10 mouse cellular contexts compared by ENCODE assay signal in genomic region chr11:32027474-32028342, GRCm38 (mm10). TPM values are rescaled to one million over a fixed set of nuclear protein-coding genes. Genes with fewer than 3 reads are reported as not detected.
DNase-seq lines count a peak whose midpoint lies in the region; ATAC-seq and TF ChIP-seq lines count a peak whose summit lies in the region.
"Had no signal": no experiment of that assay in that cellular context is flagged by ENCODE, and none has a peak within 500 bp of the region (broad histone marks: within the 10 kb centered on the region; RNA-seq: fewer than 3 reads in every experiment).

No protein-coding gene starts in this region.

- ATAC-seq in neural tube, embryonic 11.5 days (ENCODE audit: insufficient read depth, low FRiP score, low TSS enrichment) = peak; percentile 81
- ATAC-seq in midbrain, embryonic 12.5 days (ENCODE audit: low FRiP score, low read depth) = peak; percentile 89
- no peak for ATAC-seq in lung, postnatal 0 days

- H3K4me2 ChIP-seq in neural tube, embryonic 11.5 days (ENCODE audit: low read depth) = no peak overlapping the region
- peak overlapping the region; percentile 16; the same call in 1 of the 2 replicates for H3K4me2 ChIP-seq in midbrain, embryonic 12.5 days (replicated peaks)
- no peak overlapping the region for H3K4me2 ChIP-seq in lung, postnatal 0 days (replicated peaks; ENCODE audit: low read depth, low read length)

- H3K27me3 ChIP-seq in neural tube, embryonic 11.5 days (ENCODE audit: control insufficient read depth, insufficient read depth, low read length) = no peaks in the 10 kb centered on the region
- H3K27me3 ChIP-seq in midbrain, embryonic 12.5 days = no peaks in the 10 kb centered on the region
- no peaks in the 10 kb centered on the region for H3K27me3 ChIP-seq in lung, postnatal 0 days (replicated peaks; ENCODE audit: insufficient read depth, low read length)

- H3K9me3 ChIP-seq in neural tube, embryonic 11.5 days (ENCODE audit: control insufficient read depth, low read length) = no peaks in the 10 kb centered on the region
- H3K9me3 ChIP-seq in midbrain, embryonic 12.5 days = no peaks in the 10 kb centered on the region
- no peaks in the 10 kb centered on the region for H3K9me3 ChIP-seq in lung, postnatal 0 days (ENCODE audit: low read length)

- peaks cover 6% of the 10 kb centered on the region; the same call in 1 of the 2 replicates for H3K4me1 ChIP-seq in neural tube, embryonic 11.5 days (ENCODE audit: control insufficient read depth, insufficient read depth, low read length)
- peaks cover 60% of the 10 kb centered on the region for H3K4me1 ChIP-seq in midbrain, embryonic 12.5 days
- H3K4me1 ChIP-seq in lung, postnatal 0 days (ENCODE audit: insufficient read depth, low read depth, low read length) = no peaks in the 10 kb centered on the region

- H3K36me3 ChIP-seq in neural tube, embryonic 11.5 days (ENCODE audit: control insufficient read depth, insufficient read depth, low read length) = no peaks in the 10 kb centered on the region
- 0 out of 2 replicates have a peak, but pooled peaks cover 11% of the 10 kb centered on the region for H3K36me3 ChIP-seq in midbrain, embryonic 12.5 days
- H3K36me3 ChIP-seq in lung, postnatal 0 days (ENCODE audit: insufficient read depth, low read length) = no peaks in the 10 kb centered on the region

- 57% methylated on average over 7 of the region's 7 CpGs for WGBS in neural tube, embryonic 11.5 days
- WGBS in midbrain, embryonic 12.5 days = 44% methylated on average over 7 of the region's 7 CpGs
- WGBS in lung, postnatal 0 days = 59% methylated on average over 7 of the region's 7 CpGs

- no peak for TF ChIP-seq CTCF in lung, postnatal 0 days (IDR thresholded peaks at IDR 0.05)

- DNase-seq in neural tube, embryonic 11.5 days (ENCODE audit: low spot score) = peak; percentile 50
- DNase-seq in neural tube, embryonic 10.5 days (ENCODE audit: extremely low spot score, low spot score) = no peak
- peak; percentile 40 to 70 for DNase-seq in frontal cortex, postnatal 10 days (ENCODE audit: low spot score in 2 of 2)
- DNase-seq in gastrocnemius, postnatal 25 days = no peak
- no peak for DNase-seq in spleen, adult 18-20 months
- DNase-seq in lung, postnatal 0 days (ENCODE audit: low spot score) = no peak
- DNase-seq in cerebellum, adult 11-12 months = no peak
- DNase-seq: lung, postnatal 4 days; thymus, postnatal 14 days had no signal

- no peak for TF ChIP-seq EP300 in lung, postnatal 0 days (IDR thresholded peaks at IDR 0.05)

- no peak overlapping the region for H3K27ac ChIP-seq in neural tube, embryonic 11.5 days (ENCODE audit: low read depth, low read length)
- peak overlapping the region; percentile 78 for H3K27ac ChIP-seq in midbrain, embryonic 12.5 days (replicated peaks)
- H3K27ac ChIP-seq in lung, postnatal 0 days (ENCODE audit: low read length) = no peak overlapping the region

- no peak overlapping the region for H3K4me3 ChIP-seq in neural tube, embryonic 11.5 days (ENCODE audit: low read depth, low read length)
- no peak overlapping the region for H3K4me3 ChIP-seq in midbrain, embryonic 12.5 days
- H3K4me3 ChIP-seq in lung, postnatal 0 days (ENCODE audit: low read depth, low read length) = no peak overlapping the region

- H3K9ac ChIP-seq in neural tube, embryonic 11.5 days (ENCODE audit: low read length) = no peak overlapping the region
- no peak overlapping the region for H3K9ac ChIP-seq in midbrain, embryonic 12.5 days (replicated peaks)
- H3K9ac ChIP-seq in lung, postnatal 0 days (replicated peaks; ENCODE audit: low read depth) = no peak overlapping the region

RNA-seq across cellular contexts. Expression of gene Nsg2, which starts 27.4 kb away (rescaled TPM):
- polyA plus RNA-seq in neural tube, embryonic 11.5 days (2014; fragmentation: Nextera tagmentation; extraction: Ambion mirVana) = 35.2 and 39.2 TPM in 2 replicates
- polyA plus RNA-seq in midbrain, embryonic 12.5 days (2016; fragmentation: Nextera tagmentation; extraction: Ambion mirVana) = 193 and 198 TPM in 2 replicates
- under 1 TPM; 0.26 to 0.35 TPM for total RNA-seq in gastrocnemius, postnatal 25 days (2021)
- 0.20 and 0.38 TPM in 2 replicates for polyA plus RNA-seq in lung, postnatal 0 days (2015; fragmentation: Nextera tagmentation; extraction: Ambion mirVana)

Comparison
In these comparisons a context has a peak if more than half of its experiments do, and no peak if none do; other contexts are left out.
1. DNase-seq: peak in neural tube, embryonic 11.5 days (single experiment) and frontal cortex, postnatal 10 days (2 of 2); none in neural tube, embryonic 10.5 days (single experiment), gastrocnemius, postnatal 25 days (single experiment), spleen, adult 18-20 months (0 of 2), lung, postnatal 0 days (single experiment) and cerebellum, adult 11-12 months (single experiment).
2. RNA of gene Nsg2, which starts 27.4 kb away (polyA plus RNA-seq): 193 to 198 TPM in midbrain, embryonic 12.5 days and 35.2 to 39.2 TPM in neural tube, embryonic 11.5 days; 0.20 to 0.38 TPM in lung, postnatal 0 days; every median in the first group is over 10 times any median in the second.